Mouse (Mus musculus): Measurements from ENCODE around the gene Eif2b4.

DNA sequence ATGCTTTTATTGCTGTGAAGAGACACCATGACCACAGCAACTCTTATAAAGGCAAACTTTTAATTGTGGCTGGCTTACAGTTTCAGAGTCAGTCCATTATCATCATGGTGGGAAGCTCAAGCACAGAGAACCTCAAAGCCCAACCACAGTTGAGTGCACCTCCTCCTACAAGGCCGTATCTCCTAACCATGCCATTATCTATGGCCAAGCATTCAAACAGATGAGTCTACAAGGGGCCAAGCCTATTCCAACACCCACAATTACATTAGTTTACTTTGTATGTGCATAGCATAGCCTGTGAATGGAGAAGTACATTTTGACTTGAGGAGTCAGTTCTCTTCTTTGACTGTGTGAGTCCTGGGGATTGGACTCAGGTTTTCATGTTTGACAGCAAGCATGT is 28.4 kb downstream of the Eif2b4 start:
- no peak for TF ChIP-seq ZC3H11A (IDR thresholded peaks at IDR 0.05; ENCODE audit: borderline replicate concordance, low read depth, low read length)
- TF ChIP-seq MAFK (IDR thresholded peaks at IDR 0.05; ENCODE audit: insufficient read depth, low read depth, low read length) = no peak
- TF ChIP-seq CHD2 (IDR thresholded peaks at IDR 0.05; ENCODE audit: low read depth, low read length) = no peak

Data from ES-E14 (cell line).